Mouse (Mus musculus) heart, adult 8-10 months (tissue): ENCODE measurements at regions not wholly inside any gene's neighbourhood (a gene's known extent, or its start where the extent isn't known, plus 50 kb on each side); places are given as distances from the start of the nearest gene placed in this dataset.

Experiments
- DNase-seq: peaks from one replicate; pipeline ENCODE4 v3.0.0; 2022; ENCODE audit warnings: low spot score

GRCm38 (mm10) chr9:122437464-122437863, 86.1 kb downstream of the Abhd5 start:
- no peak for DNase-seq

- no peak for DNase-seq
Observed at GRCm38 (mm10) chr9:122446387-122447105, 95.1 kb downstream of the Abhd5 start.

- no peak for DNase-seq
Observed at GRCm38 (mm10) chr9:122447568-122447967, 96.2 kb downstream of the Abhd5 start.

GRCm38 (mm10) chr9:122448342-122448741, 96.9 kb downstream of the Abhd5 start:
- DNase-seq = no peak

GRCm38 (mm10) chr9:122450524-122450923, 99.1 kb downstream of the Abhd5 start:
- no peak for DNase-seq

- no peak for DNase-seq
Observed at GRCm38 (mm10) chr9:122455301-122455700, 103.9 kb downstream of the Abhd5 start.

GRCm38 (mm10) chr9:122455779-122456178, 104.4 kb downstream of the Abhd5 start:
- no peak for DNase-seq

GRCm38 (mm10) chr9:122459491-122459890, 108.1 kb downstream of the Abhd5 start:
- no peak for DNase-seq

GRCm38 (mm10) chr9:122471539-122471938, 120.1 kb downstream of the Abhd5 start:
- DNase-seq = no peak

- no peak for DNase-seq
Observed at GRCm38 (mm10) chr9:122476356-122476755, 124.9 kb downstream of the Abhd5 start.

GRCm38 (mm10) chr9:122487001-122487400, 135.6 kb downstream of the Abhd5 start:
- no peak for DNase-seq

- no peak for DNase-seq
Observed at GRCm38 (mm10) chr9:122494691-122495090, 143.3 kb downstream of the Abhd5 start.

GRCm38 (mm10) chr9:122496482-122496985, 145.1 kb downstream of the Abhd5 start:
- DNase-seq = no peak

- DNase-seq = no peak
Observed at GRCm38 (mm10) chr9:122501864-122502341, 150.5 kb downstream of the Abhd5 start.

- DNase-seq = no peak
Observed at GRCm38 (mm10) chr9:122521569-122521968, 170.2 kb downstream of the Abhd5 start.

- no peak for DNase-seq
Observed at GRCm38 (mm10) chr9:122525621-122526055, 174.2 kb downstream of the Abhd5 start.

GRCm38 (mm10) chr9:122528267-122528666, 176.9 kb downstream of the Abhd5 start:
- no peak for DNase-seq

- DNase-seq = no peak
Observed at GRCm38 (mm10) chr9:122529721-122530120, 178.3 kb downstream of the Abhd5 start.

- DNase-seq = no peak
Observed at GRCm38 (mm10) chr9:122531806-122532205, 180.4 kb downstream of the Abhd5 start.

- no peak for DNase-seq
Observed at GRCm38 (mm10) chr9:122534121-122534814, 182.9 kb downstream of the Abhd5 start.

- no peak for DNase-seq
Observed at GRCm38 (mm10) chr9:122534965-122535364, 183.6 kb downstream of the Abhd5 start.

GRCm38 (mm10) chr9:122540091-122540490, 188.7 kb downstream of the Abhd5 start:
- no peak for DNase-seq

- no peak for DNase-seq
Observed at GRCm38 (mm10) chr9:122556051-122556450, 191.1 kb upstream of the Topaz1 start.
